Mouse (Mus musculus): Measurements from ENCODE around the gene Smim1. TPM values are rescaled to one million over a fixed set of nuclear protein-coding genes. Genes with fewer than 3 reads are reported as not detected.
A peak's percentile ranks its signal among the peaks of the same experiment; 100 is the strongest.

Smim1 gene
- polyA plus RNA-seq, 1 experiment from 2014 or later = 8.1 TPM

- 2% methylated on average over 53 of the region's 55 CpGs for WGBS
- peak overlapping the region; percentile 98 for H3K4me2 ChIP-seq
- H3K9ac ChIP-seq = peak overlapping the region; percentile 99
- peak overlapping the region; percentile 100 for H3K4me3 ChIP-seq
- ATAC-seq (ENCODE audit: low FRiP score) = no peak; the same call in 1 of the 2 replicates
- peak overlapping the region; percentile 71 for H3K27ac ChIP-seq
- no peaks in the 10 kb centered on the region for H3K9me3 ChIP-seq
- H3K4me1 ChIP-seq (replicated peaks) = peaks cover 31% of the 10 kb centered on the region
- H3K36me3 ChIP-seq = peaks cover 38% of the 10 kb centered on the region
- no peaks in the 10 kb centered on the region for H3K27me3 ChIP-seq
Measured at GRCm38 (mm10) chr4:154012132-154012882, 13.7 kb downstream of the Smim1 start.

DNA sequence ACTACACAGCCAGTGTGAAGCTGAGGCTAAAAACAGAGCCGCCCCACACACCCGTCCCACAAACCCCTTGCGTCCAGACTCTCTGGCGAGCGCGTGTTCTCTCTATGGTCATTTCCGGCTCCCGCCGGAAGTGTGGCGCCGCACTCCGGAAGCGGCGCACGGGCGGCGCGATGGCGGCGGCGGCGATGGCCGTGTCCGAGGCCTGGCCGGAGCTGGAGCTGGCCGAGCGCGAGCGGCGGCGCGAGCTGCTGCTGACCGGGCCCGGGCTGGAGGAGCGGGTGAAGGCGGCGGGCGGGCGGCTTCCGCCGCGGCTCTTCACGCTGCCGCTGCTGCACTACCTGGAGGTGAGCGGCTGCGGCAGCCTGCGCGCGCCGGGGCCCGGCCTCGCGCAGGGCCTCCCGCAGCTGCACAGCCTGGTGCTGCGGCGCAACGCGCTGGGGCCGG, 14.4 kb downstream of the Smim1 start, which contains the start of gene Lrrc47:
Gene Lrrc47, plus strand, starts transcription at position 86 of the 444 bp plus-strand sequence.
- ATAC-seq (ENCODE audit: low FRiP score) = peak; percentile 94
- Histone ChIP-seq H3K9ac (peak within 1 kb of the TSS; percentile 99), H3K27me3 (no peaks in the 10 kb centered on the region), H3K9me3 (no peaks in the 10 kb centered on the region), H3K4me2 (peak within 1 kb of the TSS; percentile 98), H3K36me3 (peaks cover 38% of the 10 kb centered on the region), H3K4me3 (peak within 1 kb of the TSS; percentile 100), H3K4me1 (replicated peaks) (peaks cover 31% of the 10 kb centered on the region), H3K27ac (peak within 1 kb of the TSS; percentile 71)
- under 1% methylated on average over 48 of the region's 59 CpGs for WGBS

DNA sequence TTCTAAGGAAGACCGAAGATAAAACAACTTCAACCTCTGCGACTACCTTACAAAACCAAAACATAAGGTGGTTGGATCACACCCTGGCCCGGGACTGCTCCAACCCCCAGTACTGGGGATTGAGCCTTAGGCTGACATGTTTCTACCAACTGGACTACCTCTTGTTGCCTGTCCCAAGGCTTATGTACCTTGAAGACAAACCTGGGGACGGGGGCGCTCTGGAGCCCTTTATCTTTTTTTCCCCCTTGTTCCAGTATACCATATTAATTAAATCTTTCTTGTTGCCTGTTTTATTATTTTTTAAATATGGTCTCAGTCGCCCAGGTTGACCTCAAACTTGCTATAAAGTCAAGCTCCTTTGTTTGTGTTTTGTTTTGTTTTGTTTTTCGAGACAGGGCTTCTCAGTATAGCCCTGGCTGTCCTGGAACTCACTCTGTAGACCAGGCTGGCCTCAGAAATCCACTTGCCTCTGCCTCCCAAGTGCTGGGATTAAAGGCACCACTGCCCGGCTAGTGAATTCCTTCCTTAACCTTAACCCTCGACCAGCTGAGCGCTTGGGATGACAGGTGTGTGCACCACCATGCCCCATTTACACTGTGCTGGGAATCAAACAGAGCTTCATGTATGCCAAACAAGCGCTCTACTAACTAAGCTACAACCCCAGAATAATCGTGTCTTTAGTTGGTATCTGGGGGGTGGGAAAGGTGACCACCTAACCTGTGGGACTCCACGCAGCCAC, 15.0 kb downstream of the Smim1 start:
- peak; percentile 66; the same call in 1 of the 2 replicates for ATAC-seq (ENCODE audit: low FRiP score)
- Histone ChIP-seq H3K27me3 (no peaks in the 10 kb centered on the region), H3K4me2 (peak overlapping the region; percentile 98), H3K9ac (peak overlapping the region; percentile 99), H3K4me1 (replicated peaks) (peaks cover 31% of the 10 kb centered on the region), H3K36me3 (peaks cover 38% of the 10 kb centered on the region), H3K4me3 (peak overlapping the region; percentile 100), H3K27ac (peak overlapping the region; percentile 71), H3K9me3 (no peaks in the 10 kb centered on the region)
- 30% methylated on average over 13 of the region's 13 CpGs for WGBS

- Histone ChIP-seq H3K9me3 (no peaks in the 10 kb centered on the region), H3K36me3 (peaks cover 51% of the 10 kb centered on the region), H3K27me3 (no peaks in the 10 kb centered on the region), H3K4me1 (replicated peaks) (peaks cover 13% of the 10 kb centered on the region), H3K27ac (no peak overlapping the region), H3K9ac (0 out of 2 replicates have a peak overlapping the region, but pooled peaks have one; percentile 15), H3K4me2 (no peak overlapping the region), H3K4me3 (no peak overlapping the region)
- ATAC-seq (ENCODE audit: low FRiP score) = no peak
- WGBS = 82% methylated on average over 4 of the region's 4 CpGs
Measured at GRCm38 (mm10) chr4:154007759-154008158, 18.3 kb downstream of the Smim1 start.

GRCm38 (mm10) chr4:154006264-154006663, 19.8 kb downstream of the Smim1 start:
- no peak overlapping the region for H3K27ac ChIP-seq
- no peaks in the 10 kb centered on the region for H3K9me3 ChIP-seq
- WGBS = 93% methylated on average over 6 of the region's 6 CpGs
- H3K4me3 ChIP-seq = no peak overlapping the region
- H3K4me2 ChIP-seq = no peak overlapping the region
- ATAC-seq (ENCODE audit: low FRiP score) = no peak
- H3K4me1 ChIP-seq (replicated peaks) = peaks cover 8% of the 10 kb centered on the region
- H3K9ac ChIP-seq = no peak overlapping the region
- H3K27me3 ChIP-seq = no peaks in the 10 kb centered on the region
- H3K36me3 ChIP-seq = peaks cover 62% of the 10 kb centered on the region

GRCm38 (mm10) chr4:154005488-154005887, 20.5 kb downstream of the Smim1 start:
- H3K36me3 ChIP-seq = peaks cover 62% of the 10 kb centered on the region
- H3K27ac ChIP-seq = no peak overlapping the region
- H3K4me2 ChIP-seq = no peak overlapping the region
- no peaks in the 10 kb centered on the region for H3K9me3 ChIP-seq
- no peak overlapping the region for H3K4me3 ChIP-seq
- ATAC-seq (ENCODE audit: low FRiP score) = no peak
- 79% methylated on average over 5 of the region's 5 CpGs for WGBS
- H3K9ac ChIP-seq = no peak overlapping the region
- H3K27me3 ChIP-seq = no peaks in the 10 kb centered on the region
- 0 out of 2 replicates have a peak, but pooled peaks cover under 1% of the 10 kb centered on the region for H3K4me1 ChIP-seq (replicated peaks)

GRCm38 (mm10) chr4:153993505-153993904, 32.5 kb downstream of the Smim1 start:
- Histone ChIP-seq H3K4me1 (replicated peaks) (no peaks in the 10 kb centered on the region), H3K4me3 (no peak overlapping the region), H3K36me3 (peaks cover 91% of the 10 kb centered on the region), H3K27me3 (no peaks in the 10 kb centered on the region), H3K4me2 (no peak overlapping the region), H3K9ac (no peak overlapping the region), H3K27ac (no peak overlapping the region), H3K9me3 (no peaks in the 10 kb centered on the region)
- ATAC-seq (ENCODE audit: low FRiP score) = no peak
- WGBS = 92% methylated on average over 8 of the region's 8 CpGs

GRCm38 (mm10) chr4:153992715-153993114, 33.3 kb downstream of the Smim1 start:
- H3K36me3 ChIP-seq = peaks cover 91% of the 10 kb centered on the region
- no peak overlapping the region for H3K9ac ChIP-seq
- no peaks in the 10 kb centered on the region for H3K9me3 ChIP-seq
- 95% methylated on average over 10 of the region's 10 CpGs for WGBS
- H3K27me3 ChIP-seq = no peaks in the 10 kb centered on the region
- H3K4me2 ChIP-seq = no peak overlapping the region
- no peaks in the 10 kb centered on the region for H3K4me1 ChIP-seq (replicated peaks)
- H3K4me3 ChIP-seq = no peak overlapping the region
- no peak for ATAC-seq (ENCODE audit: low FRiP score)
- H3K27ac ChIP-seq = no peak overlapping the region

- 91% methylated on average over 11 of the region's 11 CpGs for WGBS
- H3K27me3 ChIP-seq = no peaks in the 10 kb centered on the region
Measured at GRCm38 (mm10) chr4:153980470-153980869, 45.6 kb downstream of the Smim1 start.

DNA sequence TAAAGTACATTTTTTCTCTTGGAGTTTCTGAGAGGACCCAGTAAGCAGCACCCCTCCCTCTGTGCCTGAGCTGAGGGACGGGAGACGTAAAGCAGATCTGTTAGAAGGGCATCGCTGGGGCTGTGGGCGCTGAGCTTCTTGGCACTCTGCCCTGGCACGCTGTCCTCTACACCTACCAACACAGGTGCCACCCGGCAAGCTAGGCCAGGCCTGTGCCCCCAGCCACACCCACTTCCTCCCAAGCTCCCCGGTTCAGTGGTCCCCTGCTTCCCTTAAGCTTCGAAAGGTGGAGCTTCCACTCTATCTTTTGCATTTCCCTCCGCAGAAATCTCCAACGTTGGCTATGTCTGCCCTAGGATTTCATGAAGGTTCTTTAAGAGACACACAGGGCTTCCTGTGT, 46.8 kb downstream of the Smim1 start:
- Histone ChIP-seq H3K9me3 (no peaks in the 10 kb centered on the region), H3K27me3 (no peaks in the 10 kb centered on the region), H3K27ac (no peak overlapping the region), H3K9ac (no peak overlapping the region), H3K4me3 (no peak overlapping the region), H3K4me1 (replicated peaks) (peaks cover 30% of the 10 kb centered on the region), H3K36me3 (peaks cover 54% of the 10 kb centered on the region), H3K4me2 (no peak overlapping the region)
- no peak for ATAC-seq (ENCODE audit: low FRiP score)
- WGBS = 95% methylated on average over 10 of the region's 10 CpGs

More at GRCm38 (mm10) chr4:153980470-153980869, 45.6 kb downstream of the Smim1 start:
- Histone ChIP-seq H3K36me3 (peaks cover 66% of the 10 kb centered on the region), H3K4me1 (replicated peaks) (peaks cover 27% of the 10 kb centered on the region), H3K9me3 (no peaks in the 10 kb centered on the region), H3K9ac (no peak overlapping the region), H3K4me3 (no peak overlapping the region), H3K27ac (no peak overlapping the region), H3K4me2 (no peak overlapping the region)
- no peak for ATAC-seq (ENCODE audit: low FRiP score)

- H3K9me3 ChIP-seq = no peaks in the 10 kb centered on the region
- peaks cover 34% of the 10 kb centered on the region for H3K36me3 ChIP-seq
- H3K4me2 ChIP-seq = peak overlapping the region; percentile 91
- H3K4me1 ChIP-seq (replicated peaks) = peaks cover 46% of the 10 kb centered on the region
- no peak for ATAC-seq (ENCODE audit: low FRiP score)
- H3K4me3 ChIP-seq = peak overlapping the region; percentile 97
- H3K27me3 ChIP-seq = no peaks in the 10 kb centered on the region
- no peak overlapping the region for H3K27ac ChIP-seq
- H3K9ac ChIP-seq = peak overlapping the region; percentile 95
- 45% methylated on average over 6 of the region's 6 CpGs for WGBS
Measured at GRCm38 (mm10) chr4:153975768-153976167, 50.3 kb downstream of the Smim1 start.

DNA sequence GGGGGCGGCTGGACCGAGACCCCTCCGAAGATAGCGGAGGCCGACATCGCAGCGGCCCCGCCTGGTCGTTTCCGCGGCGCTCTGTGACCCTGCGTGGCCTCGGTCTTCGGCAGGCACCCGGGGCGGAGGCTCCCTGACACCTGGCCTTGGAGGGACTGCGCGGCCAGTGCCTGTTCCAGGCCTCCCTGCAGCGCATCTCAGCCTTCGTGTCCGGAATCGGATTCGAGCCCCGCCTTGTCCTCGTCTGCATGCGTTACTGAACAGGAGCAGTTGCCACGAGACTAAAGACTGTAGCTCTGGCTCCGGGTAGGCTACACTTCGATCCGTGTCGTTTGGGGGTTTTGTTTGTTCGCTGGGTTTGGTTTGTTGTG, 50.8 kb downstream of the Smim1 start:
- H3K9ac ChIP-seq = peak overlapping the region; percentile 95
- under 1% methylated on average over 33 of the region's 33 CpGs for WGBS
- peak overlapping the region; percentile 85 for H3K27ac ChIP-seq
- H3K9me3 ChIP-seq = no peaks in the 10 kb centered on the region
- peak overlapping the region; percentile 97 for H3K4me3 ChIP-seq
- ATAC-seq (ENCODE audit: low FRiP score) = peak; percentile 74; the same call in 1 of the 2 replicates
- H3K4me2 ChIP-seq = peak overlapping the region; percentile 91
- no peaks in the 10 kb centered on the region for H3K27me3 ChIP-seq
- peaks cover 34% of the 10 kb centered on the region for H3K36me3 ChIP-seq
- H3K4me1 ChIP-seq (replicated peaks) = peaks cover 46% of the 10 kb centered on the region
